Mouse (Mus musculus): ENCODE data around the gene Gm10309. TPM values are rescaled to one million over a fixed set of nuclear protein-coding genes. Genes with fewer than 3 reads are reported as not detected.

Gm10309 gene
- polyA plus RNA-seq, 1 experiment from 2014 or later: not detected

DNA sequence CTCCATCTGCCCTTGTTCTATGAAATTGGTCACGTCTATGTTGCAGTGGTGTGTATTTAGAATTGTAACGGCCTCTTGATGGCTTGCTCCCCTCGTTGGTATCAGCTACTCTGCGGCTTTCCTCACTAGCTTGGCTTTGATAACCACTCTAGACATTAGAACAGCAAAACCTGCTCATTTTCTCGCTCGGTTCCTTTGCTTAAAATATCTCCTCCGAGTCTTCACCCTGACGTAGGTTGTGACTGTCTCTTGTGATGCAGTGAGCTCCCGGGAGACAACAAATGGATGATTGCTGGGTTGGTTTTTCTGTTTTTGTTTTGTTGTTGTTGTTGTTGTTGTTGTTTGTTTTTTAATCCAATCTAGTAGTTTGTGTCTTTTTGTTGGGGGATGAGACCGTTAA, 24.0 kb upstream of the Gm10309 start:
- 73% methylated on average over 10 of the region's 10 CpGs for WGBS
- TF ChIP-seq CTCF (IDR thresholded peaks at IDR 0.05; ENCODE audit: low read depth): no peak
- Histone ChIP-seq H3K27ac (ENCODE audit: low read depth, low read length) (no peak overlapping the region), H3K4me1 (replicated peaks; ENCODE audit: control insufficient read depth, insufficient read depth, low read length) (no peaks in the 10 kb centered on the region), H3K9ac (ENCODE audit: low read depth, low read length) (no peak overlapping the region), H3K27me3 (replicated peaks; ENCODE audit: control insufficient read depth, insufficient read depth, low read length) (no peaks in the 10 kb centered on the region), H3K36me3 (ENCODE audit: control insufficient read depth, insufficient read depth) (no peaks in the 10 kb centered on the region; the same call in 1 of the 2 replicates), H3K9me3 (ENCODE audit: control insufficient read depth) (no peaks in the 10 kb centered on the region), H3K4me3 (ENCODE audit: low read depth, low read length) (no peak overlapping the region), H3K4me2 (replicated peaks; ENCODE audit: low read depth) (no peak overlapping the region)
- no peak for ATAC-seq

DNA sequence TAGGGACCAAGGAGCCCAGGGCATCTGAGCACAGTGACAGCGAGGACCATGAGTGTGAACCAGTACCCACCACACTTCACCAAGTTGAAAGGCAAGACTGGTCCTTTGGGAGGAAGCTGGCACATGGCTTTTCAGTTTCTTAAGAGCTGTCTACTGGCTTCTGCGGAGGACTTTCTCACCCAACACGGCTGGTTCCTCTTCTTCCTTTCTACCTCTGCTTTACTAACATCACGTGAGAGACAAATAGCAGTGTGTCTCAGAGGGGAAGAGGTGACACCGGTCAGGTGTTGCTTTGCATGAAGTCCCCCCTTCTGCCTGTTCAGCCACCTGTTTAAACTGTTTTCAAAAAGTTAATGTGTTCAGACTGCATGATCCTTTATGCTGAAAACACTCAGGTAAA, 22.3 kb upstream of the Gm10309 start:
- H3K36me3 ChIP-seq (ENCODE audit: control insufficient read depth, insufficient read depth): no peaks in the 10 kb centered on the region; the same call in 1 of the 2 replicates
- H3K9me3 ChIP-seq (ENCODE audit: control insufficient read depth): no peaks in the 10 kb centered on the region
- ATAC-seq: no peak
- no peak overlapping the region for H3K4me2 ChIP-seq (replicated peaks; ENCODE audit: low read depth)
- no peak for TF ChIP-seq CTCF (IDR thresholded peaks at IDR 0.05; ENCODE audit: low read depth)
- 95% methylated on average over 5 of the region's 5 CpGs for WGBS
- H3K4me3 ChIP-seq (ENCODE audit: low read depth, low read length): no peak overlapping the region
- H3K27me3 ChIP-seq (replicated peaks; ENCODE audit: control insufficient read depth, insufficient read depth, low read length): no peaks in the 10 kb centered on the region
- no peaks in the 10 kb centered on the region for H3K4me1 ChIP-seq (replicated peaks; ENCODE audit: control insufficient read depth, insufficient read depth, low read length)
- H3K27ac ChIP-seq (ENCODE audit: low read depth, low read length): no peak overlapping the region
- no peak overlapping the region for H3K9ac ChIP-seq (ENCODE audit: low read depth, low read length)

DNA sequence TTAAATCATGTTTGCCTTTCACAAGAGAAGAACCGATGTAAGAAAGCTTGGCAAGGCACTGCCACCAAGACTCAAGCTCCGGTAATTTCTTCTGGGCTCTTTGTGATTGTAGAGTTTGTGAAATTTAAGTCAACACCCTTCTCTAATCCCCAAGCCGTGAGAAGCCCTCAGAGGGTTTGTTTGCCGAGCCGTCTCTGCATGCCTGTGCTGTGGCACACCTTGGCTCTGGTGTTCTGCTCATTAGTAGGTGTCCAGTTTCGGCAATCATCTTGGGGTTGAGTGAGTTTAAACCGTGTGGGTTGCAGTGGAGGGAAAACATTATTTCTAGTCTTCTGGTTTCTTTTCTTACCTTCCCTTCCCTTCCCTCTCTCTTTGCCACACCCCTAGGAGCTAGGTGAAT, 21.0 kb upstream of the Gm10309 start:
- 65% methylated on average over 7 of the region's 7 CpGs for WGBS
- no peak for TF ChIP-seq CTCF (IDR thresholded peaks at IDR 0.05; ENCODE audit: low read depth)
- Histone ChIP-seq H3K4me1 (replicated peaks; ENCODE audit: control insufficient read depth, insufficient read depth, low read length) (no peaks in the 10 kb centered on the region), H3K9me3 (ENCODE audit: control insufficient read depth) (no peaks in the 10 kb centered on the region), H3K9ac (ENCODE audit: low read depth, low read length) (no peak overlapping the region), H3K27me3 (replicated peaks; ENCODE audit: control insufficient read depth, insufficient read depth, low read length) (no peaks in the 10 kb centered on the region), H3K4me2 (replicated peaks; ENCODE audit: low read depth) (no peak overlapping the region), H3K36me3 (ENCODE audit: control insufficient read depth, insufficient read depth) (no peaks in the 10 kb centered on the region; the same call in 1 of the 2 replicates), H3K27ac (ENCODE audit: low read depth, low read length) (no peak overlapping the region), H3K4me3 (ENCODE audit: low read depth, low read length) (no peak overlapping the region)
- ATAC-seq: no peak

DNA sequence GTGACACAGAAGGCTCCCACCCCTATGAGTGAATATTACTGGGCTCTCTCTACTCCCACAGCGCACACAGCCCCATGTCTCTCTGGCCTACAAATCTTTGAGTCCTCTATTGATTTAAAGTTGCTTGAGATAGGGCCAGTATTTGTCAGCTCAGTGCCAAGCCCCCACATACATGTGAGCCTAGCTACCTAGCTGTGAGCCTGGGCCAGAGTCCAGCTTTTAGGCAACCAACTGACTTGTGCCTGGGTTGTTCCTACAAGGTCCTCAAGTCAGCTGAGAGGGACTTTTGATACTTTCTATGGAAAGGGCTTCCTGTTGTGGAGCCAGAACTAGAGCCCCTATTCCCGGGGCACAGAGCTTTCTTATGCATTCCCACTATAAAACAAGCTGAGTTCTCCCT, 20.0 kb upstream of the Gm10309 start:
- Histone ChIP-seq H3K27me3 (replicated peaks; ENCODE audit: control insufficient read depth, insufficient read depth, low read length) (no peaks in the 10 kb centered on the region), H3K36me3 (ENCODE audit: control insufficient read depth, insufficient read depth) (no peaks in the 10 kb centered on the region; the same call in 1 of the 2 replicates), H3K9me3 (ENCODE audit: control insufficient read depth) (no peaks in the 10 kb centered on the region), H3K4me3 (ENCODE audit: low read depth, low read length) (no peak overlapping the region), H3K9ac (ENCODE audit: low read depth, low read length) (no peak overlapping the region), H3K4me1 (replicated peaks; ENCODE audit: control insufficient read depth, insufficient read depth, low read length) (no peaks in the 10 kb centered on the region), H3K4me2 (replicated peaks; ENCODE audit: low read depth) (no peak overlapping the region), H3K27ac (ENCODE audit: low read depth, low read length) (no peak overlapping the region)
- no peak for TF ChIP-seq CTCF (IDR thresholded peaks at IDR 0.05; ENCODE audit: low read depth)
- 98% methylated on average over 2 of the region's 2 CpGs for WGBS
- no peak for ATAC-seq

DNA sequence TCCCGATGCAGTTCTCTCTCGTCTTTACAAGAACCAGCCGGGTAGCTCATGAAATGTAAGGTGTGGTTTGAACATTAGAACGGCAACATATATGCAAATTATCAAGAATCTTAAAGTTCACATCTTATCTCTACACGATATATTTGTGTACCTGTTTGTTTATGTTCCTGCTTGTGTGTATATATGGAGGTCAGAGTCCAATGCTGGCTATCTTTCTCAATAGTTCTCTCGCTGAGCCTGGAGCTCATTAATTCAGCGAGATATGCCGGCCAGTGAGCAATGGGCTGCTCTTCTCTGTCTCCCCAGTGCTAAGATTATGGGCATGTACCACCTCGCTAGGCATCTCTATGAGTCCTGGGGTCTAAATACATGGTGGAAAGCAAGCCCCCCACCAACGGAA, 18.8 kb upstream of the Gm10309 start:
- peak; percentile 36; the same call in 1 of the 2 replicates for ATAC-seq
- WGBS: 72% methylated on average over 10 of the region's 10 CpGs
- Histone ChIP-seq H3K27me3 (replicated peaks; ENCODE audit: control insufficient read depth, insufficient read depth, low read length) (no peaks in the 10 kb centered on the region), H3K9me3 (ENCODE audit: control insufficient read depth) (no peaks in the 10 kb centered on the region), H3K4me1 (replicated peaks; ENCODE audit: control insufficient read depth, insufficient read depth, low read length) (no peaks in the 10 kb centered on the region), H3K4me2 (replicated peaks; ENCODE audit: low read depth) (no peak overlapping the region), H3K27ac (ENCODE audit: low read depth, low read length) (no peak overlapping the region), H3K36me3 (ENCODE audit: control insufficient read depth, insufficient read depth) (no peaks in the 10 kb centered on the region; the same call in 1 of the 2 replicates), H3K4me3 (ENCODE audit: low read depth, low read length) (no peak overlapping the region), H3K9ac (ENCODE audit: low read depth, low read length) (no peak overlapping the region)
- TF ChIP-seq CTCF (IDR thresholded peaks at IDR 0.05; ENCODE audit: low read depth): no peak

DNA sequence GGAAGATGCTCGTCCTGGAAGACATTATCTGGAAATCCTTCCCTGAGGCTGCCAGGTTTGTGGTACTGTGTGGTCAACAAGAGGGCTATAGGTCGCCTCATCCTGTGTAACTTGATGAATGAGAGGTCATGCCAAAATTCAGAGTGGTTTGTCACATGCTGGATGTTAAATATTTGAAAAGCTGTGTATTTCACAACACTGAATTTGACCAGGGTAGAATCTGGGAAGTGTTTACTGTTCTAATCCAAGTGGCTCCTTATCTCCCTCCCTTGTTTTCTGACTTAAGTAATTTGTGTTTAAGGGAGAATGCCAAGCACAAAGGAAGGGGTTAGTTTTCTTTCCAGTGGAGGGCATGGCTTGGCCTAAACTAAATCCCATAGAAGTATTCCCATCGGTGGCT, 18.3 kb upstream of the Gm10309 start:
- no peak for ATAC-seq
- Histone ChIP-seq H3K4me2 (replicated peaks; ENCODE audit: low read depth) (no peak overlapping the region), H3K9me3 (ENCODE audit: control insufficient read depth) (no peaks in the 10 kb centered on the region), H3K4me3 (ENCODE audit: low read depth, low read length) (no peak overlapping the region), H3K27ac (ENCODE audit: low read depth, low read length) (no peak overlapping the region), H3K27me3 (replicated peaks; ENCODE audit: control insufficient read depth, insufficient read depth, low read length) (no peaks in the 10 kb centered on the region), H3K4me1 (replicated peaks; ENCODE audit: control insufficient read depth, insufficient read depth, low read length) (no peaks in the 10 kb centered on the region), H3K9ac (ENCODE audit: low read depth, low read length) (no peak overlapping the region), H3K36me3 (ENCODE audit: control insufficient read depth, insufficient read depth) (no peaks in the 10 kb centered on the region; the same call in 1 of the 2 replicates)
- WGBS: 62% methylated on average over 3 of the region's 3 CpGs
- TF ChIP-seq CTCF (IDR thresholded peaks at IDR 0.05; ENCODE audit: low read depth): no peak

DNA sequence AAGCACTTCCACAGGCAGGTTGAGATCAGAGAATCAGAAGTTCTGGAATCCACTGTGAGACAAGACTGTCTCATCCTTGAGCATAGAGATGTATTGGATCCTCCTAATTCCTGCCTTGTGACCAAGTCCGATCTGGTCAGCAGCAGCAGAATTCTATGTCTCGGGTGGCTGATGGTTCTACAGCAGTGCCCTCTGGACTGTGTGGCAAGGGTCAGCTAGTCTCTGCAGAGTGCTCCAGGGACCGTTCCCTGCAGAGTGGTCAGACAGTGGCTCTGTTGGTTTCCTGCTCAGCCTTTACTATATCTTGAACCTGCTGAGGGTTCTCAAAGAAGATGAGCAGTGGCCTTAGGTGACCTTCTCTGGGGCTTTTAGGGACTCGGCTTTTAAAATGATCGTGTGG, 17.6 kb upstream of the Gm10309 start:
- ATAC-seq: no peak
- H3K9me3 ChIP-seq (ENCODE audit: control insufficient read depth): no peaks in the 10 kb centered on the region
- no peak overlapping the region for H3K4me2 ChIP-seq (replicated peaks; ENCODE audit: low read depth)
- H3K4me1 ChIP-seq (replicated peaks; ENCODE audit: control insufficient read depth, insufficient read depth, low read length): no peaks in the 10 kb centered on the region
- H3K27ac ChIP-seq (ENCODE audit: low read depth, low read length): no peak overlapping the region
- no peaks in the 10 kb centered on the region; the same call in 1 of the 2 replicates for H3K36me3 ChIP-seq (ENCODE audit: control insufficient read depth, insufficient read depth)
- WGBS: 80% methylated on average over 5 of the region's 5 CpGs
- TF ChIP-seq CTCF (IDR thresholded peaks at IDR 0.05; ENCODE audit: low read depth): no peak
- H3K27me3 ChIP-seq (replicated peaks; ENCODE audit: control insufficient read depth, insufficient read depth, low read length): no peaks in the 10 kb centered on the region
- H3K4me3 ChIP-seq (ENCODE audit: low read depth, low read length): no peak overlapping the region
- no peak overlapping the region for H3K9ac ChIP-seq (ENCODE audit: low read depth, low read length)

Data from intestine, postnatal 0 days (tissue).